Mouse (Mus musculus) stomach, postnatal 0 days (tissue): ENCODE measurements around the gene Ptprf. TPM values are rescaled to one million over a fixed set of nuclear protein-coding genes. Genes with fewer than 3 reads are reported as not detected.

Experiments
- ATAC-seq: fragments of 200-750 bp; cut with Nextera tagmentation; 2 replicates; pipeline ENCODE4 v1.8.0; 2017; ENCODE audit not compliant: low FRiP score, low TSS enrichment
- DNase-seq: peaks from one replicate; pipeline ENCODE4 v3.0.0-alpha.2; 2016; ENCODE audit warnings: low spot score
- H3K27ac ChIP-seq: fragments of 300-500 bp; sonication (generic); replicated peaks from 2 replicates; pipeline ENCODE4 v1.5.1; 2014; ENCODE audit warnings: mild to moderate bottlenecking, control low read depth
- H3K27me3 ChIP-seq: fragments of 300-500 bp; sonication (generic); 2 replicates; pipeline ENCODE4 v1.6.1; 2014; ENCODE audit warnings: low read length; ENCODE audit not compliant: control insufficient read depth, insufficient read depth
- H3K36me3 ChIP-seq: fragments of 300-500 bp; sonication (generic); 2 replicates; pipeline ENCODE4 v1.6.1; 2014; ENCODE audit warnings: low read length, mixed read lengths; ENCODE audit not compliant: control insufficient read depth, insufficient read depth
- H3K4me1 ChIP-seq: fragments of 300-500 bp; sonication (generic); replicated peaks from 2 replicates; pipeline ENCODE4 v1.6.1; 2014; ENCODE audit warnings: antibody characterized with exemption; ENCODE audit not compliant: control insufficient read depth, insufficient read depth
- H3K4me2 ChIP-seq: fragments of 300-500 bp; sonication (generic); replicated peaks from 2 replicates; pipeline ENCODE4 v1.6.1; 2014; ENCODE audit warnings: low read depth, mild to moderate bottlenecking, control low read depth, moderate library complexity
- H3K4me3 ChIP-seq: fragments of 300-500 bp; sonication (generic); 2 replicates; pipeline ENCODE4 v1.5.1; 2014; ENCODE audit warnings: low read depth, low read length, control low read depth
- H3K9ac ChIP-seq: fragments of 300-500 bp; sonication (generic); 2 replicates; pipeline ENCODE4 v1.6.1; 2014; ENCODE audit warnings: mild to moderate bottlenecking, low read length, control low read depth, mixed read lengths
- H3K9me3 ChIP-seq: fragments of 300-500 bp; sonication (generic); 2 replicates; pipeline ENCODE4 v1.6.1; 2016; ENCODE audit warnings: low read length; ENCODE audit not compliant: control insufficient read depth
- CTCF ChIP-seq: IDR thresholded peaks from 2 replicates; pipeline ENCODE4 v1.5.1; 2016; ENCODE audit warnings: antibody characterized with exemption, low read depth, mild to moderate bottlenecking, moderate library complexity
- EP300 ChIP-seq: optimal IDR thresholded peaks from 2 replicates; pipeline ENCODE3; 2016; ENCODE audit warnings: antibody characterized with exemption
- WGBS: fragments of 180-500 bp; shearing (Covaris S2); extraction: QIAGEN DNeasy Blood & Tissue Kit; methylation state at CpG from one replicate; pipeline ENCODE4 v1.1.7; 2014; 5-methylcytosine and 5-hydroxymethylcytosine counted together
- polyA plus RNA-seq: library from polyadenylated mRNA; unstranded; fragments of >200 nt; fragmentation: Nextera tagmentation; extraction: Ambion mirVana; gene quantifications from 2 replicates; pipeline ENCODE4 v1.2.1, GENCODE M21; 2015

The Ptprf gene
- polyA plus RNA-seq, 1 experiment from 2014 or later: 30.1 TPM

DNA sequence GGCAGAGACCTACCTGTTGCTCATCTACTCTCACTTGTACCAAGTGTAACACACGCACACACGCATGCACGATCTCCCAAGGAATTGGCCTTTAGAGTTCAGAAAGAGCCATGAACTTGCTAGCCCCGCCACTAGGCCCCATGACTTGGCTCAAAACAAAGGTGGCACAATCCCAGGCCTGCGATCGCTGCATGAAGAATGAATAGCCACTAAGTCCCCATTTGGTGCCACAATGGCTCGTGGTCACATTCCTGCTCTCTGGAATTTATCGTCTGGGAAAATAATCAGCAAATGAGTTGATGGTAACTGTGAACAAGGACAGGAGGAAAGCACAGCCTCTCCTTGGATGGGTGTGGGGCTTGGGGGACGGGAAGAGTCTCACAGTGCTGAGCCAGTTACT is 54.3 kb downstream of the Ptprf start:
- H3K9ac ChIP-seq: no peak overlapping the region
- TF ChIP-seq CTCF (no peak), EP300 (no peak)
- H3K36me3 ChIP-seq: peaks cover 17% of the 10 kb centered on the region

DNA sequence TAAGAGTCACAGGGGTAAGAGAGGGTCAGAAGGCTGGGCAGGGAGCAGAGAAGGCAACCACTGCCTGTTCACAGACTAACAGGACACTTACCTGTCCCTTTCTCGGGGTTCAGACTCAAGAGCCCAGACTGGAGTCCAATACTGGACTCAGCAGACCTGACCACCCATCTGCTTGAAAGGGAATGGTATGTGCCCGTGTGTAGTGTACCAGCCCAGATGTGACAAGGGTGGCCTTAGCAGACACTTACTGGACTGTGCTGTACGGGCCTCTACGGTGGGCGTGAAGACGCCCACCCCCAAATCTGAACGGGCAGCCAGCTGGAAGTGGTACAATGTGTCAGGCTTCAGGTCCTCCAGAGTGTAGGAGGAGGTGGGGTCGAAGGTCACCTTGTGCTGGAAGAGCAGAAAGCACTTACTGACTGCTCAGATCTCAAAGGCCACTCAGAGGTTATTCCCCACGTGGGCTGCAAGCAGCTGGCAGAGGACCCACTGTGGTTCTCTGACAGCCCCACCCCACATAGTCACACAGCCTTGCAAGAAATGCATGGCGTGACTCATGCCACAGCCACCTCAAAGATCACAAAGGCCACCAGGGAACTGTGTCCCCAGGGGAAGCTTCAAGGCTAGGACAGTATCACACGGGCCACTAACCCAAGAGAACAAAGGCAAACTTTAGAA is 56.4 kb downstream of the Ptprf start:
- H3K4me2 ChIP-seq: no peak overlapping the region
- H3K27me3 ChIP-seq: no peaks in the 10 kb centered on the region
- DNase-seq (peak; percentile 52), ATAC-seq (peak; percentile 61)
- H3K9me3 ChIP-seq: no peaks in the 10 kb centered on the region
- H3K4me3 ChIP-seq: no peak overlapping the region
- 58% methylated on average over 11 of the region's 11 CpGs for WGBS
- no peak overlapping the region for H3K27ac ChIP-seq
- no peak overlapping the region for H3K9ac ChIP-seq
- H3K4me1 ChIP-seq: no peaks in the 10 kb centered on the region
- peaks cover 28% of the 10 kb centered on the region for H3K36me3 ChIP-seq
- no peak for TF ChIP-seq EP300
- no peak for TF ChIP-seq CTCF

More for the DNA sequence above, 54.3 kb downstream of the Ptprf start:
- Histone ChIP-seq H3K4me2 (no peak overlapping the region), H3K4me1 (no peaks in the 10 kb centered on the region), H3K9me3 (no peaks in the 10 kb centered on the region), H3K27me3 (no peaks in the 10 kb centered on the region), H3K4me3 (no peak overlapping the region), H3K27ac (no peak overlapping the region)
- WGBS: 87% methylated on average over 9 of the region's 9 CpGs
- no peak for DNase-seq
- no peak for ATAC-seq

DNA sequence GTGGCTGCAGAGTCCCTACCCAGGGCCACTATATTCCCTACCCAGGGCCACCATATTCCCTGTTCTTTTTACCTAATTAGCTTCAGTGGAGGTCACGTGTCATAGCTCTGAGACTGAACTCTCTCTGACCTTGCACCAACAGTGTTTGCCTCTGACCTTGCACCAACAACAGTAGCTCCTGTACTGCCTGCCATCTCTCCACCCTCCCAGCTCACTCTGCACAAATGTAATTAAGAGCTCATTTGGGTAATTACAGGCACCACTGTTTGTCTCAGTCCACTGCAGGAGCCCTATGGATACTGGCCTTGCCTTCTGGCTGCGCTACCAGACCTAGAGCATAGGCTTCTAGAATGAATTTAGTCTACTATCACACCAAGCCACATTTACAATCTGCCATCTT is 57.3 kb downstream of the Ptprf start:
- H3K36me3 ChIP-seq: peaks cover 31% of the 10 kb centered on the region
- no peaks in the 10 kb centered on the region for H3K27me3 ChIP-seq
- no peak for ATAC-seq
- H3K4me2 ChIP-seq: no peak overlapping the region
- WGBS: 81% methylated on average over 2 of the region's 2 CpGs
- no peak for DNase-seq
- no peaks in the 10 kb centered on the region for H3K4me1 ChIP-seq
- TF ChIP-seq CTCF: no peak
- TF ChIP-seq EP300: no peak
- H3K27ac ChIP-seq: no peak overlapping the region
- H3K4me3 ChIP-seq: no peak overlapping the region
- H3K9me3 ChIP-seq: no peaks in the 10 kb centered on the region
- no peak overlapping the region for H3K9ac ChIP-seq

DNA sequence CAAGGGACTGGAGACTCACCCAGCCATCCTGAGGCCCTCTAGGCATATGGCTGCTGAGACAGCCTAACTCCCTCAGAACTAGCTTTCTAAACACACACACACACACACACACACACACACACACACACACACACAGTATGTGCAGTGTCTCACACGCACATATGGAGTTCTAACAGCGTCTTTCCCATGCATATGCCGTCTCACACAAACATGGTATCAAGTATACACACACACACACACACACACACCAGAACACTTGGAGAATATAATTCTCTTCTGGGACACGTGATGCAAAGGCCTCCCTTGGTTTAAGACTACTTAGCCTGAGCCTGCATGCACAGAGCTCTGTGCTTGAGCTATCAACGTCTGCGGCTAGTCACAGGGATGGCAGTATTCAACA is 59.3 kb downstream of the Ptprf start:
- no peak overlapping the region for H3K4me3 ChIP-seq
- no peak for DNase-seq
- 76% methylated on average over 6 of the region's 6 CpGs for WGBS
- no peak overlapping the region for H3K27ac ChIP-seq
- no peak overlapping the region for H3K9ac ChIP-seq
- H3K9me3 ChIP-seq: no peaks in the 10 kb centered on the region
- H3K4me2 ChIP-seq: no peak overlapping the region
- H3K4me1 ChIP-seq: no peaks in the 10 kb centered on the region
- peaks cover 35% of the 10 kb centered on the region for H3K36me3 ChIP-seq
- TF ChIP-seq CTCF (no peak), EP300 (no peak)
- no peak for ATAC-seq
- no peaks in the 10 kb centered on the region for H3K27me3 ChIP-seq

DNA sequence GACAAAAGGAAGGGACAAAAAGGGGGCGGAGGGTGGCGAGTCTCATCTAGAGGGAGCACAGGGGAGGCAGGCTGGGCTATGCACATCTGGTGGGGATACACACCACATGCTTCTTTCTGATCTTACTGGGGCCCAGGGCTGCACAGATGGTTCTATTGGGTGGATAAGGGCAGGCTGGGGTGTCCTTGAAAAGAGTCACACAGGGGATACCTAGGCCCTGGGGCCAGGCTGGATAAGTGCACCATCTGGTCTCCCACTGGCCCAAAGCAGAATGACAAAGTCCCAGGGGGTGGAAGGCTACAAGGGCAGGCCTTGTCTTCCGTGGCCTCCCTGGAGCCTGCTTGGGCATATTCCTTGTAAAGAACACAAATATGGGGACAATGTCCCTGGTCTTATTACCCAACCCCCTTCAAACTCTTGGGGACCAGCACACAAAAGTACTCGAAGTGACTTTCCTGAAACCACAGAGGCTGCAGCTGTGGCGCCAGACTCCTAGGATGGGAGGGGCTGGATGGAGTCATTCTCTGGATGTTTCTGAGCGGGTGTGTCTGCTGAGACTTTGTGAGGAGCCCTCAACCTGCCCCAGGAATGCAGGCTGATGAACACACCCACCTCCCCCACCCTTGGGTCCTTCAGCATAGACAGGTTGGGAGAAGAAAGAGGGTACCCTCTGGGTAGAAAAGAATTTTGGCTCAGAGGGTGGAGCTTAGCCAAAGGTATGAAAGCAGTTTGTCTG is 62.0 kb downstream of the Ptprf start:
- no peak for DNase-seq

DNA sequence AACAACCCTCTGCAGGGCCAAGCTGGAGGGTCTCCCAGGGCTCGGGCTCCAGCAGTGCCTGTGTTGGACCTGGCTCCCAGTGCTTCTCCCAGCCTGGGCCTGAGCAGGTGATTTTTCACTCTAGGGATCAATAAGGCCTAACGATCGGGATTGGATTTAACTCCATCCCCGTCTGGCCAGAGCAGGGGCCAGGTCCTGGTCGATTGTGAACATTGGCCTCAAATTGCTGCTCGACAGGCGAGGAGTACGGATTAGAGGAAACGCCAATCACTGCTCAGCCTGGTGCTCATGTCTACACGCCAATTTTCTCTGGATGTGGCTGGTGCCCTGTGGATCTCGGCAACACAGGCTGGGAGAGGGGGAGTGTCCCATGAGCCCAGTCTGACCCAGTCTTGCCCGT is 63.8 kb downstream of the Ptprf start:
- H3K36me3 ChIP-seq: peaks cover 55% of the 10 kb centered on the region
- no peaks in the 10 kb centered on the region for H3K4me1 ChIP-seq
- no peak overlapping the region for H3K9ac ChIP-seq
- no peak overlapping the region for H3K4me3 ChIP-seq
- H3K4me2 ChIP-seq: no peak overlapping the region
- no peak overlapping the region for H3K27ac ChIP-seq
- TF ChIP-seq CTCF (no peak), EP300 (no peak)
- no peaks in the 10 kb centered on the region for H3K27me3 ChIP-seq
- no peaks in the 10 kb centered on the region for H3K9me3 ChIP-seq
- WGBS: 81% methylated on average over 12 of the region's 12 CpGs
- ATAC-seq (no peak), DNase-seq (no peak)

More for the DNA sequence above, 62.0 kb downstream of the Ptprf start:
- Histone ChIP-seq H3K4me1 (no peaks in the 10 kb centered on the region), H3K4me3 (no peak overlapping the region), H3K36me3 (peaks cover 44% of the 10 kb centered on the region), H3K27me3 (no peaks in the 10 kb centered on the region), H3K4me2 (no peak overlapping the region), H3K9me3 (no peaks in the 10 kb centered on the region), H3K9ac (no peak overlapping the region), H3K27ac (no peak overlapping the region)
- ATAC-seq: no peak
- 60% methylated on average over 6 of the region's 6 CpGs for WGBS
- TF ChIP-seq EP300 (no peak), CTCF (no peak)
